Mouse (Mus musculus): ENCODE data around the gene Ndufa10.

- TF ChIP-seq CTCF (IDR thresholded peaks at IDR 0.05; ENCODE audit: borderline replicate concordance, control insufficient read depth, extremely low read depth, insufficient read depth, low read length, poor library complexity) = no peak
- no peak for TF ChIP-seq POLR2A (IDR thresholded peaks at IDR 0.05; ENCODE audit: control insufficient read depth, extremely low read depth, insufficient read depth, low read length, poor library complexity)
These were observed 80.5 kb downstream of the Ndufa10 start for GRCm38 (mm10) chr1:92393166-92393565.

Measured in thymus, adult 2 months (tissue).